In the genomic region with DNA sequence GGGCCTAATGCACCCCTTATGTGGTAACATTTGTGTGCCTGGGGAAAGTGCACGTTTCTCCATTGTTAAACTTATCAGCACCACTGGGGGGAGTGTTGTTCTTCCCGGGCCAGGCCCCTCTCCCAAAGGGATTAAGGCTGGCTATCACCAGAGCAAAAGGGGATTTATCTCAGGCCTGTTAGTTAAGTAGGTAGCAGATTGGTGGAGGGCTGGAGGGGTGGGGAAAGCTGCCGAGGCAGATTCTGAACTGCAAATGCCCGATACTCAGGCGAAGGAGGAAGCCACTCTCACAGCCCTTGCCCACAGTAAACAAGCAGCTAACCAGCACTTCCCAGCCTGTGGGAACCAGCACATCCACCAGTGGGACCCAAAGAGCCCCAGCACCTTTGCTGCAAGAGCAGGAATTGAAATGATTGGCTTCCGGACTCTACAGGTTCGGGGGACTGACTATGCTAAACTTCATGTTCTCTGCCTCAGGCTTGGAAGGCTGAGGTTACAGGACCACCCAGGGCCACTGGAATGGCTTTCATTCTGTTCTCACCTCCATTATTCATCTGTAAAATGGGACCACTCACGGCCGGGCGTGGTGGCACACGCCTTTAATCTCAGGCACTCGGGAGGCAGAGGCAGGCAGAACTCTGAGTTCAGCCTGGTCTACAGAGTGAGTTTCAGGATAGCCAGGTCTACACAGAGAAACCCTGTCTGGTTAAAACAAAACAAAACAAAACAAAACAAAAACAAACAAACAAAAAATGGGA, we compare ENCODE assay signal across 8 mouse cellular contexts. TPM values are rescaled to one million over a fixed set of nuclear protein-coding genes. Genes with fewer than 3 reads are reported as not detected.
A peak's percentile ranks its signal among the peaks of the same experiment; 100 is the strongest.
DNase-seq lines count a peak whose midpoint lies in the region.

No protein-coding gene starts in this region.

- peak; percentile 40 for DNase-seq in gastrocnemius, adult 18-20 months (ENCODE audit: low spot score)
- DNase-seq in gastrocnemius, adult 8-10 months (ENCODE audit: low spot score in 2 of 2), result no peak
- DNase-seq in urinary bladder, postnatal 25 days (ENCODE audit: low spot score), result peak; percentile 29
- no peak for DNase-seq in urinary bladder, postnatal 10 days (ENCODE audit: low spot score)
- DNase-seq in gastrocnemius, postnatal 14 days, result peak; percentile 21
- DNase-seq in lung, postnatal 10 days, result peak; percentile 64
- no peak for DNase-seq in thymus, postnatal 4 days
- DNase-seq in spleen, postnatal 14 days (ENCODE audit: low spot score in 2 of 2), result no peak

- intact Hi-C loops in gastrocnemius, postnatal 14 days (cut with DNase I; ENCODE audit: low total_unique reads), result loop anchor here (10.0 kb wide), 1 partner anchor 170 kb away; no protein-coding TSS in a partner anchor

RNA-seq across cellular contexts. Expression of a gene that starts 32.5 kb away (rescaled TPM):
- 10 to 100 TPM; 64.7 to 64.8 TPM for total RNA-seq in gastrocnemius, adult 18-20 months (2021)
- 10 to 100 TPM; 50.0 to 68.3 (median 62.9) TPM for total RNA-seq in gastrocnemius, adult 8-10 months (2022)
- 10 to 100 TPM; 61.1 to 65.0 TPM for total RNA-seq in gastrocnemius, postnatal 14 days (2021)

RNA-seq across cellular contexts. Expression of a gene that starts 32.9 kb away (rescaled TPM):
- 1 to 10 TPM in 1 of 2 experiments, under 1 TPM in 1; 0.89 to 1.0 TPM for total RNA-seq in gastrocnemius, adult 18-20 months (2021)
- total RNA-seq in gastrocnemius, adult 8-10 months (2022), result 1 to 10 TPM in 1 of 4 experiments, under 1 TPM in 3; 0.74 to 1.0 (median 0.85) TPM
- 1 to 10 TPM; 1.4 to 2.1 TPM for total RNA-seq in gastrocnemius, postnatal 14 days (2021)

Comparison
In these comparisons a context has a peak if more than half of its experiments do, and no peak if none do; other contexts are left out.
1. DNase-seq: peak in gastrocnemius, adult 18-20 months (single experiment), urinary bladder, postnatal 25 days (single experiment), gastrocnemius, postnatal 14 days (single experiment) and lung, postnatal 10 days (single experiment); none in gastrocnemius, adult 8-10 months (0 of 2), urinary bladder, postnatal 10 days (single experiment), thymus, postnatal 4 days (single experiment) and spleen, postnatal 14 days (0 of 2).